Mouse (Mus musculus) G1E (cell line): ENCODE data around the gene Hic1.

Experiments
- GATA1 ChIP-seq: IDR thresholded peaks from 2 replicates; pipeline ENCODE4 v1.6.1; 2012; ENCODE audit warnings: borderline replicate concordance, low read length, inconsistent platforms, mixed read lengths
- POLR2AphosphoS5 ChIP-seq: IDR thresholded peaks from 2 replicates; pipeline ENCODE4 v1.6.1; 2012; ENCODE audit warnings: low read depth, low read length, inconsistent platforms; ENCODE audit not compliant: insufficient replicate concordance

GRCm38 (mm10) chr11:75210755-75211154 is 41.4 kb upstream of the Hic1 start:
- no peak for TF ChIP-seq GATA1
- TF ChIP-seq POLR2AphosphoS5: no peak
